Comparison of ENCODE assay signal across 8 mouse cellular contexts in the genomic region with DNA sequence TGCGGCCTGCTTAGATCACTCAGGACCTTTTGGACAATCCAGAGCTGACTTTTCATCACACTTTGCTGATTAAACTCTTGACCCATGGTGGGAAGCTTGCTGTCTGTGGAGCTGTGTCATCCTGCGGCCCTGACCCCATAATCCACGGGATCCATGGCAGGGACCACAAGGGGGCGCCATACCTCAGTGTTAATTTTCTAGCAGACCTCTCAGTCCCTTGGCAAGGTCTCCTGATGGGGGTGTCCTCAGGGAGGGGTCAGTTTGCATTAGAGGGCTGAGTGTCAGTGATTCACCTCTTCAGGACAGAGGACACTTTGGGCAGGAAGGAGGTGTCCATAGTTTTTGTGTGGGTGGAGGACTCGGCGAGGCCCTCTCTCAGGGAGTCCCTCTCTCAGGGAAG.
A peak's percentile ranks its signal among the peaks of the same experiment; 100 is the strongest.
DNase-seq lines count a peak whose midpoint lies in the region; ATAC-seq lines count a peak whose summit lies in the region.

No protein-coding gene starts in this region.

- DNase-seq in heart, adult 18-20 months, result peak; percentile 55 to 82
- no peak for DNase-seq in heart, postnatal 25 days (ENCODE audit: low spot score)
- DNase-seq in 3134 (ENCODE audit: extremely low read depth, insufficient read length, low spot score), result peak; percentile 26
- peak; percentile 22 for DNase-seq in T-cell, adult 2 months (ENCODE audit: low spot score)
- peak; percentile 77 to 80 for DNase-seq in kidney, postnatal 4 days
- peak; percentile 69 for DNase-seq in retina, embryonic 14.5 days (ENCODE audit: low spot score)

- intact Hi-C loops in heart, postnatal 25 days (cut with DNase I), result loop anchor here (2.0 to 5.0 kb wide), 3 partner anchors 27 to 538 kb away; no protein-coding TSS in a partner anchor

- ATAC-seq in common myeloid progenitor, adult 5-6 weeks (replicated peaks; ENCODE audit: low read depth, poor library complexity, severe bottlenecking), result peak; percentile 66
- ATAC-seq in activated CD4-positive, CD25-positive, alpha-beta regulatory T cell, adult 4 months, result no peak
